Mouse (Mus musculus) neural tube, embryonic 14.5 days (tissue): ENCODE measurements around the gene Rps6ka5. TPM values are rescaled to one million over a fixed set of nuclear protein-coding genes. Genes with fewer than 3 reads are reported as not detected.

Experiments used
- ATAC-seq: fragments of 200-750 bp; cut with Nextera tagmentation; 2 replicates; pipeline ENCODE4 v1.8.0; 2017; ENCODE audit warnings: low read depth, mild to moderate bottlenecking, moderate TSS enrichment, moderate library complexity
- H3K27ac ChIP-seq: fragments of 300-500 bp; sonication (generic); 2 replicates; pipeline ENCODE4 v1.5.1; 2014; ENCODE audit warnings: low read depth, mild to moderate bottlenecking, control low read depth, low read length, moderate library complexity, mixed read lengths
- H3K27me3 ChIP-seq: fragments of 300-500 bp; sonication (generic); 2 replicates; pipeline ENCODE4 v1.6.1; 2014; ENCODE audit warnings: low read length; ENCODE audit not compliant: control insufficient read depth, insufficient read depth
- H3K36me3 ChIP-seq: fragments of 300-500 bp; sonication (generic); 2 replicates; pipeline ENCODE4 v1.6.1; 2014; ENCODE audit warnings: low read length, mixed read lengths; ENCODE audit not compliant: control insufficient read depth, insufficient read depth
- H3K4me1 ChIP-seq: fragments of 300-500 bp; sonication (generic); 2 replicates; pipeline ENCODE4 v1.6.1; 2014; ENCODE audit warnings: low read length; ENCODE audit not compliant: control insufficient read depth, insufficient read depth
- H3K4me2 ChIP-seq: fragments of 300-500 bp; sonication (generic); 2 replicates; pipeline ENCODE4 v1.6.1; 2014; ENCODE audit warnings: mild to moderate bottlenecking, low read depth, low read length, control low read depth
- H3K4me3 ChIP-seq: fragments of 300-500 bp; sonication (generic); 2 replicates; pipeline ENCODE4 v1.5.1; 2014; ENCODE audit warnings: low read depth, low read length, control low read depth, mixed read lengths
- H3K9ac ChIP-seq: fragments of 300-500 bp; sonication (generic); replicated peaks from 2 replicates; pipeline ENCODE4 v1.6.1; 2014; ENCODE audit warnings: low read depth, mild to moderate bottlenecking, control low read depth, low read length, mixed read lengths
- H3K9me3 ChIP-seq: fragments of 300-500 bp; sonication (generic); 2 replicates; pipeline ENCODE4 v1.6.1; 2016; ENCODE audit warnings: low read length; ENCODE audit not compliant: control insufficient read depth
- WGBS: fragments of 180-500 bp; shearing (Covaris S2); extraction: QIAGEN DNeasy Blood & Tissue Kit; methylation state at CpG from one replicate; pipeline ENCODE4 v1.1.7; 2014; 5-methylcytosine and 5-hydroxymethylcytosine counted together
- polyA plus RNA-seq: library from polyadenylated mRNA; unstranded; fragments of >200 nt; fragmentation: Nextera tagmentation; extraction: Ambion mirVana; gene quantifications from 2 replicates; pipeline ENCODE4 v1.2.1, GENCODE M21; 2014

Rps6ka5 gene
- polyA plus RNA-seq, 1 experiment from 2014 or later = 7.9 TPM

GRCm38 (mm10) chr12:100711819-100712218 lies 15.0 kb downstream of the Rps6ka5 start:
- H3K9ac ChIP-seq = no peak overlapping the region
- H3K4me2 ChIP-seq = no peak overlapping the region
- no peaks in the 10 kb centered on the region for H3K36me3 ChIP-seq
- H3K27ac ChIP-seq = no peak overlapping the region
- ATAC-seq = no peak
- no peaks in the 10 kb centered on the region for H3K9me3 ChIP-seq
- WGBS = 57% methylated on average over 5 of the region's 5 CpGs
- no peaks in the 10 kb centered on the region for H3K4me1 ChIP-seq
- H3K4me3 ChIP-seq = no peak overlapping the region
- no peaks in the 10 kb centered on the region for H3K27me3 ChIP-seq

- no peak overlapping the region for H3K27ac ChIP-seq
- H3K4me1 ChIP-seq = no peaks in the 10 kb centered on the region
- no peak overlapping the region for H3K4me3 ChIP-seq
- H3K36me3 ChIP-seq = no peaks in the 10 kb centered on the region
- no peaks in the 10 kb centered on the region for H3K9me3 ChIP-seq
- no peak overlapping the region for H3K4me2 ChIP-seq
- no peak overlapping the region for H3K9ac ChIP-seq
- H3K27me3 ChIP-seq = no peaks in the 10 kb centered on the region
- 90% methylated on average over 10 of the region's 10 CpGs for WGBS
- ATAC-seq = no peak
These were observed 15.6 kb downstream of the Rps6ka5 start for GRCm38 (mm10) chr12:100711116-100711691.

GRCm38 (mm10) chr12:100710432-100710831 lies 16.4 kb downstream of the Rps6ka5 start:
- Histone ChIP-seq H3K4me3 (no peak overlapping the region), H3K27ac (no peak overlapping the region), H3K4me2 (no peak overlapping the region), H3K9me3 (no peaks in the 10 kb centered on the region), H3K36me3 (no peaks in the 10 kb centered on the region), H3K4me1 (no peaks in the 10 kb centered on the region), H3K9ac (no peak overlapping the region), H3K27me3 (no peaks in the 10 kb centered on the region)
- 74% methylated on average over 1 of the region's 1 CpGs for WGBS
- ATAC-seq = no peak

DNA sequence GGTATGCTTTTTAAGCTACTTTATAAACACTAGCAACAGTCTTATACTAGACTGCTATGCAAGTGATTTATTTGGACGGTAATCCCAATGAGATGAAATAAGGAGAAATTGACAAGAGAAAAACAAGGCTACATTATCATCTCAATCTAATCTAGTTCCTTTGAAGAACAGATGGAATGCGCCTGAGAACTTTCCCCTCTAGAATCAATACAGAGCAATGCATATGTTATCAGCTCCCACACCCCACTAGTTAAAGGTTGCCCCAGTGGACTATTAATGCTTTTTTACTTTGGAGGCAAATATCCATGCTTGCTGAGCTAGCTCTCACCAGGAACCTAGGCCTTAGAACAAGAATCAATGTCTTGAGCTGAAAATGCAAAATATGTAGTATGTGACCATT lies 19.5 kb downstream of the Rps6ka5 start:
- Histone ChIP-seq H3K27me3 (no peaks in the 10 kb centered on the region), H3K4me3 (no peak overlapping the region), H3K4me2 (no peak overlapping the region), H3K36me3 (no peaks in the 10 kb centered on the region), H3K9me3 (no peaks in the 10 kb centered on the region), H3K9ac (no peak overlapping the region), H3K4me1 (no peaks in the 10 kb centered on the region), H3K27ac (no peak overlapping the region)
- 95% methylated on average over 2 of the region's 2 CpGs for WGBS
- ATAC-seq = no peak

DNA sequence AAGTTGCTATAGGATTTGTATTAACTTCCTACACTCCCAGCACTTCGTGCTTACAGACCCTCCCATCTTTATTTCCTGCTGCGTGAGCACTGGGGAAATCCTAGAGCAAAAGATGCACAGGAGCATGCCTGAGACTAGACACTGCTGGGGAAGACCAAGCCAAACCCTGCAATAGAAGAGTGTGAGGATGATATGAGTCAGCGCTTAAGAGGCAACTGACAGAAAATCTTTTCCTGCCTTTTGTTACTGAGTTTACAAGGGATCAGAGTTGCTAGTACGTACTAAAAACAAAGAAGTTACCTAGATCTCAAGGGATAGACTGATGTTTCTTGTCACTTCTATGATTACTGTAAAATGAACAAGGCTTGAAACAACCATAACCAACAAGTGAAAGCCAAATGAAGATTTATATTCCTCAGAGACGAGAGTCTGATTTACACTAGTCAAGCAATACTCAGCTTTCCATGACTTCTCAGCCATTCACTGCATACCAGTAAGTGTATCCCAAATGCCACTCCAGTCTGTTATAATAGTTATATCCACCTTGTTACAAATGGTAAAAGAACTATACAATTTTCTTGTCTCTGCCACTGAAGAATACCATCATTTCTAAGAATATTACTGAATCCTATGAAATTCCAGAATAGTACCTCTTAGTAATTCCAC lies 21.6 kb downstream of the Rps6ka5 start:
- H3K9me3 ChIP-seq = no peaks in the 10 kb centered on the region
- no peak overlapping the region for H3K4me2 ChIP-seq
- H3K4me3 ChIP-seq = no peak overlapping the region
- H3K27me3 ChIP-seq = no peaks in the 10 kb centered on the region
- no peak for ATAC-seq
- 86% methylated on average over 5 of the region's 5 CpGs for WGBS
- H3K36me3 ChIP-seq = no peaks in the 10 kb centered on the region
- H3K9ac ChIP-seq = no peak overlapping the region
- no peaks in the 10 kb centered on the region for H3K4me1 ChIP-seq
- no peak overlapping the region for H3K27ac ChIP-seq

DNA sequence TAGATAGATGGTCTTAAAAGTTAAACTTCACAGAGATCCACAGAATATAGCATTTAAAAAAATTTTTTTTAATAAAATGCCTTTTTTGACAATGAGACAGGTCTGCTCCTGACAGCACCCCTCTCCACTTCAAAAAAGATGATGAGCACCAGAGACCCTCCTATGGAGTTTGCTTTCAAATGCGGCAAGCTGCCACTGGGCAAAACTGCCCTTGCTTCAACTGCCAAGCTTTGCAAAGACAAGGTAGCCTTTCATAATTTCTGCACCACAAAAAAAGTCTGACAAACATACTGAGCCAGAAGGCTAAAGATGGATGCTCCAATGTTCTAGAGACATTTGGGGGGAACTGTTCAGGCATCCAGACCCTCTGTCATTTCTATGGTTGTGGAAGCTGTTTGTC lies 28.8 kb downstream of the Rps6ka5 start:
- 91% methylated on average over 1 of the region's 1 CpGs for WGBS
- Histone ChIP-seq H3K4me3 (no peak overlapping the region), H3K27me3 (no peaks in the 10 kb centered on the region), H3K4me2 (no peak overlapping the region), H3K9ac (no peak overlapping the region), H3K9me3 (no peaks in the 10 kb centered on the region), H3K27ac (no peak overlapping the region), H3K36me3 (no peaks in the 10 kb centered on the region), H3K4me1 (no peaks in the 10 kb centered on the region)
- no peak for ATAC-seq

DNA sequence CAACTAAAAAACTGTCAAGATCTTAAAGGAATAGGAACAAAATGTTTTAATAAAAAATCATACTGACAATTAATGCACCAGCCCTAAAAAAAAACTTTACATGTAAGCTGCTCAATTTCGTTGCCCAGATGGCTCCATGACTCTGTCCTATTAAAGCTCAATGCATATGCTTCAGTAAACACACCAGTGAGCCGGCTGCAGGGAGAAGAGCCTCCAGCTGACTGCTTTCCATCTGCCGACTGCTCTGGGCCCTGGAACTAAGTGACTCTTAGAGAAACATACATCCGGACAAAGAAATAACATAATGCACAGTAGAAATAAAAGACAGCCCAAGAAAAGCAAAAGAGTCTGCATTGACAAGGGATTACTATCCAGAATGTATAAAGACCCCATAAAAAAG lies 30.2 kb downstream of the Rps6ka5 start:
- Histone ChIP-seq H3K27me3 (no peaks in the 10 kb centered on the region), H3K9me3 (no peaks in the 10 kb centered on the region), H3K4me2 (no peak overlapping the region), H3K27ac (no peak overlapping the region), H3K4me3 (no peak overlapping the region), H3K9ac (no peak overlapping the region), H3K36me3 (no peaks in the 10 kb centered on the region), H3K4me1 (no peaks in the 10 kb centered on the region)
- no peak for ATAC-seq
- 9% methylated on average over 4 of the region's 4 CpGs for WGBS

- 85% methylated on average over 3 of the region's 3 CpGs for WGBS
- no peak for ATAC-seq
These were observed 31.5 kb downstream of the Rps6ka5 start for GRCm38 (mm10) chr12:100695252-100695651.

DNA sequence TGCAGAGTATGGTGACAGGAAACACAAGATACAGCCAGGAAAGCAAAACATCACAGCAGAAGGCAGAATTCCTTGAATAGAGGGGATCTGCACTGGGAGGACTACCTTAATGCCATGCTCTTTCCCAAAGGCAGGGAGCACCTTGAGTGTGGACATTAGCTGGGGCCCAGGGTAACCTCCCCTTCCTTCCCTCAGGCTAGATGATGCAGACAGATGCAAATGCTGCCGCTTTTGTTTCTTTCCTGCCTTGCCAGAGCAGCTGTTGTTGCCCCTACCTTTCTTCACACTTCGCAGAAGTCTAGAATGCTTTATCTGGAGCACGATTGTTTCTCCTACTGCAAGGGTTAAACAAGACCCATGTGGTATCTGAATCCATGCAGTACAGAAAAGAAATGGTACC lies 34.6 kb downstream of the Rps6ka5 start:
- no peaks in the 10 kb centered on the region for H3K4me1 ChIP-seq
- H3K27ac ChIP-seq = no peak overlapping the region
- H3K36me3 ChIP-seq = no peaks in the 10 kb centered on the region
- H3K27me3 ChIP-seq = no peaks in the 10 kb centered on the region
- H3K4me3 ChIP-seq = no peak overlapping the region
- no peak for ATAC-seq
- no peak overlapping the region for H3K9ac ChIP-seq
- H3K9me3 ChIP-seq = no peaks in the 10 kb centered on the region
- 47% methylated on average over 3 of the region's 3 CpGs for WGBS
- H3K4me2 ChIP-seq = no peak overlapping the region

More at GRCm38 (mm10) chr12:100695252-100695651, 31.5 kb downstream of the Rps6ka5 start:
- Histone ChIP-seq H3K9ac (no peak overlapping the region), H3K27ac (no peak overlapping the region), H3K4me1 (no peaks in the 10 kb centered on the region), H3K4me2 (no peak overlapping the region), H3K4me3 (no peak overlapping the region), H3K9me3 (no peaks in the 10 kb centered on the region), H3K36me3 (no peaks in the 10 kb centered on the region), H3K27me3 (no peaks in the 10 kb centered on the region)
